Mouse (Mus musculus) liver, embryonic 14.5 days (tissue): ENCODE measurements around the gene Cfap77.

Experiments used
- CTCF ChIP-seq: IDR thresholded peaks from 2 replicates; pipeline ENCODE4 v1.5.1; 2016; ENCODE audit warnings: antibody characterized with exemption, low read depth, control low read depth
- EP300 ChIP-seq: IDR thresholded peaks from 2 replicates; pipeline ENCODE4 v1.6.1; 2016; ENCODE audit warnings: antibody characterized with exemption, low read depth

GRCm38 (mm10) chr2:28930571-28930970, 124.3 kb downstream of the Cfap77 start:
- TF ChIP-seq CTCF, result peak; percentile 47
- TF ChIP-seq EP300, result no peak
